Mouse (Mus musculus) kidney, adult 11 months (tissue): ENCODE measurements around the gene Slc39a11.

Source experiments
- DNase-seq: peaks from one replicate; pipeline ENCODE4 v3.0.0; 2022

Slc39a11 gene

GRCm38 (mm10) chr11:113630642-113631041, 19.2 kb downstream of the Slc39a11 start:
- DNase-seq: no peak

GRCm38 (mm10) chr11:113627785-113628184, 22.1 kb downstream of the Slc39a11 start:
- no peak for DNase-seq

GRCm38 (mm10) chr11:113625437-113625836, 24.4 kb downstream of the Slc39a11 start:
- no peak for DNase-seq

DNA sequence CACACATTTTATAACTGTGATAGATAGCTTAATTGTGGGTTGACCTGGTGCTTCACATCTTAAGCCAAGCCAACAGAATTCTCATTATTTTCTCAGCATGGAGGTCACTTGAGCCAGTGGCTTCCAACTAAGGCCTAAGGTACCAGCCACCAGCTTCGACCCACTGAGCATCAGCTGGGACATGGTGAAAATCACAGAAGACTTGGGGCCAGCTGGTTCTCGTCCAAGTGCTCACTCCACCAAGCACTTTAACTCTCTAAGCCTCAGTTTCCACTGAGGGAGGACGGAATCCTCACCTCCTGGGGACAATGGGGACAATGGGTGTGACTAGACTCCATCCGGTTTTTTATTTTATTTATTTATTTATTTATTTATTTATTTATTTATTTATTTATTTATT, 27.9 kb downstream of the Slc39a11 start:
- no peak for DNase-seq

GRCm38 (mm10) chr11:113621001-113621400, 28.9 kb downstream of the Slc39a11 start:
- DNase-seq: no peak

- DNase-seq: no peak
These were observed 30.3 kb downstream of the Slc39a11 start for GRCm38 (mm10) chr11:113619420-113620080.

DNA sequence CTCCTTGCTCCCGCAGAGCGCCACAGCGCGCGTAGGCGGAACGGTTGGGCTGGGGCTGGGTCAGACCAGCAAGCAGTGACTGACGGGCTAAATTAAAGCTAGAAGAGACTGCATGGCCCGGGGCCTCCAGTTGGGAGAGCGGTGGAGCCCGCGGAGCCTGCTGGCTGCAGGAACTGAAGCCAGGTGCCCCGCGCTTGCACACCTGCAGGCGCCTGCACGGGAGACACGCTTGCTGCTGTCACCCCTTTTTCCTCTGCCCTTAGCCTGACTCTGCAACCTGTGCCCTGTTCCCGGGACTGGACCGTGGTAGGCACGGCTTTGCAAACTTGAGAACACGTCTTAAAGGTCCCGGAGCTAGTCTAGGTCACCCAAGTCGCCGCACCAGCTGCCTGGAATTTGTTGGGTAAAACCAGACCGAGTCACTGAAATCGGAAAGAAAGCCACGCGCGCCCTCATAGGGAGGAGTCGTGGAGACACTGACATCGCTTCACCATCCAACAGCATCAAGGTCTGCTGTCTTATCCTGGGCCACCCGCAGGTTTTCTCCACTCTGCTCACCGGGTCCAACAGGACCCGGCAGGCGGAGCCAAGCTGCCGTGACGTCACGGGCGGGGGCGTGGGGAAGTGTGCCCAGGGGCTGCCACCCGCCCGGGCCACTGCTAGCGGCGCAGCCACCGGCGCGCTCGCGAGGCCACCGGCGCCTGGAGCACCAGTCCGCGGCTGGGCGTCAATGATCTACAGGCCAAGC, 31.0 kb downstream of the Slc39a11 start, which contains the start of gene Sstr2:
Sstr2 (plus strand) TSS at position 671 of the 748 bp plus-strand sequence.
- peak; percentile 78 for DNase-seq

GRCm38 (mm10) chr11:113618303-113618671, 31.6 kb downstream of the Slc39a11 start:
- no peak for DNase-seq

- peak; percentile 21 for DNase-seq
These were observed 32.6 kb downstream of the Slc39a11 start for GRCm38 (mm10) chr11:113617132-113617911.

DNA sequence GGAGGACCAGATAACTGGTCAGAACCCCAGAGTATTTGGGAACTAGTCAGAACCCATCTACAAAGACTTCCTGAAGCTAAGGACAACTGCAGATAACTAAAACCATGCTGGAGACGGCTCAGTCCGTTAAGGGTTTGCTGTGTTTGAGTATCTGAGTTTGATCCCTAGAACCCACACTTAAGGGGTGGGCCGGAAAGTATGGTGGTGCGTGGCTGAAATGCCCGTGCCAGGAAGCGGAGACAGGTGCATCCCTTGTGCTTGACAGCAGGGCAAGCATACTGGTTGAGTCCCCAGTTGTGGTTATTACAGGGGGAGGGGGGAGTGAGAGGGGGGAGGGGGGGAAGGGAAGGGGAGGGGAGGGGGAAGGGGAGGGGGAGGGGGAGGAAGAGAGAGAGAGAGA, 35.4 kb downstream of the Slc39a11 start:
- DNase-seq: no peak

DNA sequence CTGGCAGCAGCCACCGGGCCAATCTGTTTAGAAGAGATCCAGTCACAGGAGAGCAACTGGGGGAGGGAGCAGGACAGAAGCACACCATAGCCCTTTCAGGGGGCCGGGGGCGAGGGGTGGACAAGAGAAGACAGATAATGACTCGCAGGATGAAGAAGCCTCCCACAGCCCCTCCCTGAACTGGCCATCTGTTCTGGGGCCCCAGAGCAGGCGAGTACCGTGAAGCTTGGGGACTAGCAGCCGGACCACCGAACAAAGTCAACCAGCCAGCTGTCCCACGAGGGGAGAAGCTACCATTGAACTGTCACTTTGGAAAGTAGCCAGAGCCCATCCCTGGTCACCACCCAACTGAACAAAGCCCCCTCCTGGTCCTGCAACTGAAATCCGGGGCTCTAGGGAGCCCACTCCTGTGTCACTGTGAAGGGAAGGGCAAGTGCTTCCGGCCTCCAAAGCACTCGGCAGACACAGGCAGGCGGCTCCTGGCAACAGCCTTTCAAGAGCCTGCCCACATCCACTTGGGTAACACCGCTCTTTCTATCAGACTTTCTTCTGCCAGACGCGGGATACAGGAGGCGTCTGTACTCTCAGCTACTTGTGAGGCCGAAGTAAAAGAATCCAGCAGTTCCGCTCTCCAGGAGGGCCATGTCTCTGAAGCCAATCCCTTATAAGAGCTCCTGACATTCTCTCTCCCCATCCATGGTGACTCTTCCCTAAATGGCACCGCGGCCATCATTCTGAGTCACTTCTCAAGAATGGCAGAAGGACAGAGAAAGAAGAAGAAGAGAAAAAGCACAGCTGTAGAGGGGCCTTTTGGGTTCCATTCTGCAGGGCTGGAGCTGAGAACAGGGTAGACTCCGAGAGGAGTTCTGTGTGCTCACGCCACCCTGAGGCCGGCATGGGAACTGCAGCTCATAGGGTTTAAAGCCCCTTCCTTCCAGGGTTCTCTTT, 37.9 kb downstream of the Slc39a11 start:
- peak; percentile 15 for DNase-seq

DNA sequence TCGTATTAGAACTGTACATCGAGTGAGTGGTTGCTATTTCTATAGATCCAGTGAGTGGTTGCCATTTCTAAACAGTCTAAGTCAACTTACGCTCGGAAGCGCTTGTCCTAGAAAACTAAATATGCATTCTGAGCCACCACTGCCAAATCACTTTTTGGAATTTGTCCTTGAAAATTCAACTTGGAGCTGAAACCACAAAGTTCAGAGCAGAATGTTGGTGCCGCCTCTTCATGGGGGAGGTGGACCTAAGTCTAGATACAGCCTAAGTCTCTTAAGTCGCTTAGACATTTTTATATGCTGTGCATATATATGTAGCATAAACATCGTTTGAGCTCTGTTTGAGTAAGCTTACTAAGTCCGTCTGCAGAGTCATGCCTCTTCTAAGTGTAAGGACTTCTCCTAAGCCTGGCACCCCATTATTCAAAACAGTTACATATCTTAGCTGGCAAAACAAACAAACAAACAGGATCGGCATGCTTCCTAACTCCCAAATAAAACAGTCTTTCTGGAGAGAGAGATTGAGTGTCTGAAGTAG, 38.7 kb downstream of the Slc39a11 start:
- DNase-seq: no peak

GRCm38 (mm10) chr11:113610266-113610665, 39.6 kb downstream of the Slc39a11 start:
- no peak for DNase-seq

GRCm38 (mm10) chr11:113609581-113609980, 40.3 kb downstream of the Slc39a11 start:
- no peak for DNase-seq

DNA sequence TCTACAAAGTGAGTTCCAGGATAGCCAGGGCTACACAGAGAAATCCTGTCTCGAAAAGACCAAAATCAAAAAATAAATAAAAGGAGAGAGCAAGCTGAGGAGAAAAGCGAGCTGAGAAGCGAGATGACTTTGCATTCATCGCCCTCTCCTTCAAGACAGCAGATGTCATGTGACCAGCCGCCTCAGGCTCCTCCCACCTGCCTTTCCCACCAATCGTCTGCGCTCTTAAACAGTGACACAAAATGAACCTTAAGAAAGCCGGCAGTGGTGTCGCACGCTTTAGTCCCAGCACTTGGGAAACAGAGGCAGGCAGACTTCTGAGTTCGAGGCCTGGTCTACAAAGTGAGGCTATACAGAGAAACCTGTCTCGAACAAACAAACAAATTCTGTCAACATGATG, 42.3 kb downstream of the Slc39a11 start:
- DNase-seq: no peak

DNA sequence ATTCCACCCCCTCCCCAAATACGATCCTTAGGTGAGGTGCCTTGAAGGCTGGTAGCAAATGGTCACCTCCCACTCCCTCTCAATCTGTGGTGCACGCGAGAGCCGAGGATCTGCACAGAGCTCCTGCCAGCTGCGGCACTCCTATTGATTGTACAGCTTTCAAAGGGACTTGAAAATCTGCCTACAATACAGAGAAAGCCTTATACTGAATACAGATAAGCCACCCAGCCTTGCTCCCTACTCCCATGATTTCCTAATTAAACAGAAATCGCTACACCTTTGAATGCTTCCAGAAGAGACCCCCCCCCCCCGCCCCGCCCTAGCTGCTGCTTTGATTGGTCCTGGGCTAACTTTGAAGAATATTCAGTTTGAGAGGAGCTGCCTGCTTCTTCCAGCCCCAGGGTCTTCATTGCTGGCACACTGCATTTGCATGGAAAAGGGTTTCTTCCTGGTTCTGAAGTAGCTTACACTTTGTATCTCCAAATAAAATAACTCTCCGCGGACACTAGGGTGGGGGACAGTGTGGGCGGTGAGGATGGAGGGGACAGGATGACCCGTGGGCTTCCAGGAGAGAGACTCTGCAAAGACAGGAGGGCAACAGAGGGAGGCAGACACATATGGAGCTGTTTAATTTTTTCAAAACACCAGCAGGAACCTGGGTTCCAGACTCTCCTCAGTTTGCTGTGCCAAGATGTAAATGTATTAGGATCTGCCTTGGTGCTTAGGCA, 48.1 kb downstream of the Slc39a11 start:
- DNase-seq: no peak

- peak; percentile 49 for DNase-seq
These were observed 49.2 kb downstream of the Slc39a11 start for GRCm38 (mm10) chr11:113600526-113601245.

DNA sequence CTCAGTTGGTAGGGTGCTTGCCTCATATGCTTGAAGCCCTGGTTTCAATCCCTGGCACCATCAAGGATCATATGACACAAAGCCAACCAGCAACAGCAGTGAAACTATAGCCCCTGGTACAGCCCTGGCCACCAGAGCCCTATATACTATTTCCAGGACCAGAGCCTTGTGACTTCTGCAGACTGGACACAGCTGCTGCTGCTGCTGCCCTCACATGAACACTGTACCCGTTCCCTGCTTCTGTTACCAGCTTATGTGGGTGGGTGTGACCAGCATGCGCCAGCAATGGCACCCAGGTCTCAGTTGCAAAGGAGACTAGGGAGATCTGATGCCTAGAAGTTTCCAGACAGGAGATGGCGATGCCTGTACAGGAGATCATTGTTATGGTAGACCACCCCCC, 52.2 kb downstream of the Slc39a11 start:
- no peak for DNase-seq

DNA sequence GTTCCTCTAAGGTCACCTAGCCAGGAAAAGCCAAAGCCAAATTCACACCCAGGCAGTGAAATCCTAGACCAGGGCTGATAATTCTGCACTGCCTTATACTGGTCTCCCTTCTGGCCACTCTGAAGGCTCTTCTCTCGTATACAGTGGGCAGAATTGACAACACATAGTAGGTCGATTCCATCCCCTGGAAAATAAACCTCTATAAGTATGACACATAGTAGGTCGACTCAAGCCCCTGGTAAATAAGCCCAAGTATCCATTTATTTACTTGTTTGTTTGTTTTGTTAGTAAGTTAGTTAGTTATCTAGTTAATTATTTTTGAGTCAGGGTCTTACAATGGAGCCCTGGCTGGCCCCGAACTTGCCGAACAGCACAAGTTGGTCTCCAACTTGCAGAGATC, 54.7 kb downstream of the Slc39a11 start:
- no peak for DNase-seq

- DNase-seq: no peak
These were observed 60.9 kb downstream of the Slc39a11 start for GRCm38 (mm10) chr11:113588936-113589335.

- DNase-seq: no peak
These were observed 63.5 kb downstream of the Slc39a11 start for GRCm38 (mm10) chr11:113586423-113586822.
